Mouse (Mus musculus) stomach, postnatal 0 days (tissue): ENCODE results near the gene N4bp3. TPM values are rescaled to one million over a fixed set of nuclear protein-coding genes. Genes with fewer than 3 reads are reported as not detected.
A peak's percentile ranks its signal among the peaks of the same experiment; 100 is the strongest.
"Not testable (repeated sequence)": the region's sequence is repeated elsewhere in the genome, so short reads cannot be mapped to it uniquely, and the experiment has no call there.

Experiments used
- ATAC-seq: fragments of 200-750 bp; cut with Nextera tagmentation; 2 replicates; pipeline ENCODE4 v1.8.0; 2017; ENCODE audit not compliant: low FRiP score, low TSS enrichment
- DNase-seq: peaks from one replicate; pipeline ENCODE4 v3.0.0-alpha.2; 2016; ENCODE audit warnings: low spot score
- H3K27ac ChIP-seq: fragments of 300-500 bp; sonication (generic); replicated peaks from 2 replicates; pipeline ENCODE4 v1.5.1; 2014; ENCODE audit warnings: mild to moderate bottlenecking, control low read depth
- H3K27me3 ChIP-seq: fragments of 300-500 bp; sonication (generic); 2 replicates; pipeline ENCODE4 v1.6.1; 2014; ENCODE audit warnings: low read length; ENCODE audit not compliant: control insufficient read depth, insufficient read depth
- H3K36me3 ChIP-seq: fragments of 300-500 bp; sonication (generic); 2 replicates; pipeline ENCODE4 v1.6.1; 2014; ENCODE audit warnings: low read length, mixed read lengths; ENCODE audit not compliant: control insufficient read depth, insufficient read depth
- H3K4me1 ChIP-seq: fragments of 300-500 bp; sonication (generic); replicated peaks from 2 replicates; pipeline ENCODE4 v1.6.1; 2014; ENCODE audit warnings: antibody characterized with exemption; ENCODE audit not compliant: control insufficient read depth, insufficient read depth
- H3K4me2 ChIP-seq: fragments of 300-500 bp; sonication (generic); replicated peaks from 2 replicates; pipeline ENCODE4 v1.6.1; 2014; ENCODE audit warnings: low read depth, mild to moderate bottlenecking, control low read depth, moderate library complexity
- H3K4me3 ChIP-seq: fragments of 300-500 bp; sonication (generic); 2 replicates; pipeline ENCODE4 v1.5.1; 2014; ENCODE audit warnings: low read depth, low read length, control low read depth
- H3K9ac ChIP-seq: fragments of 300-500 bp; sonication (generic); 2 replicates; pipeline ENCODE4 v1.6.1; 2014; ENCODE audit warnings: mild to moderate bottlenecking, low read length, control low read depth, mixed read lengths
- H3K9me3 ChIP-seq: fragments of 300-500 bp; sonication (generic); 2 replicates; pipeline ENCODE4 v1.6.1; 2016; ENCODE audit warnings: low read length; ENCODE audit not compliant: control insufficient read depth
- CTCF ChIP-seq: IDR thresholded peaks from 2 replicates; pipeline ENCODE4 v1.5.1; 2016; ENCODE audit warnings: antibody characterized with exemption, low read depth, mild to moderate bottlenecking, moderate library complexity
- EP300 ChIP-seq: optimal IDR thresholded peaks from 2 replicates; pipeline ENCODE3; 2016; ENCODE audit warnings: antibody characterized with exemption
- WGBS: fragments of 180-500 bp; shearing (Covaris S2); extraction: QIAGEN DNeasy Blood & Tissue Kit; methylation state at CpG from one replicate; pipeline ENCODE4 v1.1.7; 2014; 5-methylcytosine and 5-hydroxymethylcytosine counted together
- polyA plus RNA-seq: library from polyadenylated mRNA; unstranded; fragments of >200 nt; fragmentation: Nextera tagmentation; extraction: Ambion mirVana; gene quantifications from 2 replicates; pipeline ENCODE4 v1.2.1, GENCODE M21; 2015

The N4bp3 gene
- polyA plus RNA-seq, 1 experiment from 2014 or later: 16.8 TPM

DNA sequence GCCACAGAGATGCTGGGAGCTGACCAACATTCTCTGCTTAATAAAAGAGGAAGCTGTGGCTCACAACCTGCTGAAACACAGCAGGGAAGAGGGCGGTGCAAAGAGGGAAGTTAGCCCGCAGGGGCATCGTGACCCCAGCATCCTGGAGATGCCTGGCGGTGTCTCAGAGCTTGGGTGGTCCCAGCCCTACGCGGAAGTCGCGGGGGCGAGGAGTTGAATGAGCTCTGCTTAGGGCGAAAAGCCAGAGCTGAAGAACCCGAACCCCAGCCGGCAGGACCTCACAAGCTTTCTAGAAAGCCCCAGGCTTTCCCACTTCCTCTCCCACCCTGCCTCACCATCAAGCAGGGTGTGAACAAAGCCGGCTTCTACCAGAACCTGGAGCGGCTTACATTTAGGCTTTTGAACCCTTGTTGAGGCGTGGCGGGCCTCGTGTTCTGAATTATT lies 12.6 kb downstream of the N4bp3 start:
- no peaks in the 10 kb centered on the region for H3K27me3 ChIP-seq
- no peaks in the 10 kb centered on the region for H3K36me3 ChIP-seq
- TF ChIP-seq EP300: no peak
- no peak for TF ChIP-seq CTCF
- peak overlapping the region; percentile 47 for H3K9ac ChIP-seq
- ATAC-seq (no peak), DNase-seq (no peak)
- H3K4me2 ChIP-seq: peak overlapping the region; percentile 46
- H3K9me3 ChIP-seq: no peaks in the 10 kb centered on the region
- H3K4me3 ChIP-seq: peak overlapping the region; percentile 6; the same call in 1 of the 2 replicates
- WGBS: 7% methylated on average over 17 of the region's 17 CpGs
- peak overlapping the region; percentile 77 for H3K27ac ChIP-seq
- H3K4me1 ChIP-seq: no peaks in the 10 kb centered on the region

GRCm38 (mm10) chr11:51636323-51636684 lies 14.3 kb downstream of the N4bp3 start:
- peak; percentile 33; the same call in 1 of the 2 replicates for ATAC-seq
- H3K9ac ChIP-seq: peak overlapping the region; percentile 76
- WGBS: 4% methylated on average over 6 of the region's 6 CpGs

GRCm38 (mm10) chr11:51635525-51636322 lies 14.9 kb downstream of the N4bp3 start, which contains the start of gene Rmnd5b:
Gene Rmnd5b, minus strand, starts transcription at chr11:51635896.
- no peaks in the 10 kb centered on the region for H3K9me3 ChIP-seq
- ATAC-seq (peak; percentile 91), DNase-seq (peak; percentile 93)
- no peaks in the 10 kb centered on the region for H3K4me1 ChIP-seq
- H3K27me3 ChIP-seq: no peaks in the 10 kb centered on the region
- peak within 1 kb of the TSS; percentile 76 for H3K9ac ChIP-seq
- H3K4me3 ChIP-seq: peak within 1 kb of the TSS; percentile 71
- TF ChIP-seq EP300: no peak
- peak; percentile 47 for TF ChIP-seq CTCF
- under 1% methylated on average over 61 of the region's 61 CpGs for WGBS
- peak within 1 kb of the TSS; percentile 79 for H3K4me2 ChIP-seq
- H3K27ac ChIP-seq: peak within 1 kb of the TSS; percentile 92
- no peaks in the 10 kb centered on the region for H3K36me3 ChIP-seq

More at GRCm38 (mm10) chr11:51636323-51636684, 14.3 kb downstream of the N4bp3 start:
- peak overlapping the region; percentile 92 for H3K27ac ChIP-seq
- peak overlapping the region; percentile 71 for H3K4me3 ChIP-seq
- H3K4me2 ChIP-seq: peak overlapping the region; percentile 79
- H3K27me3 ChIP-seq: no peaks in the 10 kb centered on the region
- no peaks in the 10 kb centered on the region for H3K9me3 ChIP-seq
- no peak for TF ChIP-seq EP300
- TF ChIP-seq CTCF: peak; percentile 78
- DNase-seq: peak; percentile 80
- no peaks in the 10 kb centered on the region for H3K4me1 ChIP-seq
- no peaks in the 10 kb centered on the region for H3K36me3 ChIP-seq

- Histone ChIP-seq H3K27me3 (no peaks in the 10 kb centered on the region), H3K4me2 (peak overlapping the region; percentile 79), H3K9ac (peak overlapping the region; percentile 76), H3K4me1 (no peaks in the 10 kb centered on the region), H3K4me3 (peak overlapping the region; percentile 71), H3K27ac (peak overlapping the region; percentile 92), H3K36me3 (no peaks in the 10 kb centered on the region), H3K9me3 (no peaks in the 10 kb centered on the region)
- ATAC-seq (no peak), DNase-seq (no peak)
- 9% methylated on average over 6 of the region's 6 CpGs for WGBS
- TF ChIP-seq CTCF (no peak), EP300 (no peak)
These were observed 15.5 kb downstream of the N4bp3 start for GRCm38 (mm10) chr11:51635127-51635524.

- Histone ChIP-seq H3K4me2 (no peak overlapping the region), H3K9ac (no peak overlapping the region), H3K27me3 (no peaks in the 10 kb centered on the region), H3K36me3 (no peaks in the 10 kb centered on the region; the same call in 1 of the 2 replicates), H3K4me3 (no peak overlapping the region), H3K27ac (no peak overlapping the region), H3K9me3 (no peaks in the 10 kb centered on the region), H3K4me1 (no peaks in the 10 kb centered on the region)
- ATAC-seq (no peak), DNase-seq (no peak)
- TF ChIP-seq EP300: no peak
- TF ChIP-seq CTCF: no peak
- 94% methylated on average over 3 of the region's 3 CpGs for WGBS
These were observed 16.9 kb downstream of the N4bp3 start for GRCm38 (mm10) chr11:51633721-51634120.

GRCm38 (mm10) chr11:51633200-51633599 lies 17.4 kb downstream of the N4bp3 start:
- not testable (repeated sequence) for H3K4me1 ChIP-seq, ATAC-seq
- WGBS: 84% methylated on average over 7 of the region's 7 CpGs

More at GRCm38 (mm10) chr11:51633200-51633599, 17.4 kb downstream of the N4bp3 start:
- H3K9me3 ChIP-seq, H3K4me3 ChIP-seq, H3K27me3 ChIP-seq, H3K27ac ChIP-seq, DNase-seq, H3K4me2 ChIP-seq, H3K36me3 ChIP-seq, H3K9ac ChIP-seq: not testable (repeated sequence)
